Mouse (Mus musculus): Measurements from ENCODE around the gene Zfp319.
"Not testable (repeated sequence)": the region's sequence is repeated elsewhere in the genome, so short reads cannot be mapped to it uniquely, and the experiment has no call there.

Gene Zfp319

GRCm38 (mm10) chr8:95331720-95332436 lies at the start of gene Zfp319, which contains the start of gene Usb1:
TSS of gene Zfp319 (minus strand) at chr8:95331950.
TSS of gene Usb1 (plus strand) at chr8:95332284.
- peak; percentile 89 for DNase-seq

DNA sequence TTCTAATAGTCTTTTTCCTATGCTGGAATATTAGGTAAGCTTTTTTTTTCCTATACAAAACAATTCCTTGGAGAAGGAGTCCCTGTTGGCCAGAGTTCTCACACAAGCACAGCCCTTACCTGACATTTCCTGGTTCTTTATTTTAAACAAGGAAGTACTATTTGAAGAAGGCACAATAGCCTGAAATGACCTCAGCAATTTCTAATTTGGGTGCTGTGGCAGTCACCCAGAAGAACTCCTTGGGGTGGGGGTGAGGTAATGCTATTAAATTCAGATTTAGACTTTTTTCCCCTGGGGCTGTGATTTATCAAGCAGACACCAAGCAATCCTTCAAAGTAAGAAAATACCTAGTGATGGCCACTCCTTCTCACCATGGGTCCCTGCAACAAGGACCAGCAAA lies 49.2 kb upstream of the Zfp319 start:
- DNase-seq: no peak

GRCm38 (mm10) chr8:95378928-95379327 lies 47.2 kb upstream of the Zfp319 start:
- DNase-seq: not testable (repeated sequence)

GRCm38 (mm10) chr8:95377863-95378291 lies 46.1 kb upstream of the Zfp319 start:
- no peak for DNase-seq

- DNase-seq: no peak
Measured at GRCm38 (mm10) chr8:95377101-95377500, 45.4 kb upstream of the Zfp319 start.

GRCm38 (mm10) chr8:95376309-95376999 lies 44.7 kb upstream of the Zfp319 start:
- no peak for DNase-seq

GRCm38 (mm10) chr8:95375374-95375930 lies 43.7 kb upstream of the Zfp319 start:
- DNase-seq: no peak

DNA sequence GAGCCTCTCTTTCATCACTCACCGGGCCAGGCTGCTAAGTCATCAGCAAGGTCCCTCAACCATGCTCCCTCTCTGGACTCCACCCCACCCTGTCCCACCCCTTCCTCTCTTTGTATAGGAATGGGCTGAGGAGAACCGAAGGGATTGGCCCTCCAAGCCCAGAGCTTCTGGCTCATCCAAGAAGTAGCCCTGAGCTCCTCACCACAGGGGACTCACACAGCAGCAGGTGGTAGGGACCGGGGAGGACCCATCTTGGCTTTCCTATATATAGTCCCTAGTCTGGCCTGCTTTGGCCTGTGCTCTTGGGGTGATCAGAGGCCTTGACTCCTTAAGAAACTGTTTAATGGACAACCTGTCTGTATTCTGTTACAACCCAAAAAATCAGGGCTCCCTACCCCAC lies 42.7 kb upstream of the Zfp319 start:
- no peak for DNase-seq

DNA sequence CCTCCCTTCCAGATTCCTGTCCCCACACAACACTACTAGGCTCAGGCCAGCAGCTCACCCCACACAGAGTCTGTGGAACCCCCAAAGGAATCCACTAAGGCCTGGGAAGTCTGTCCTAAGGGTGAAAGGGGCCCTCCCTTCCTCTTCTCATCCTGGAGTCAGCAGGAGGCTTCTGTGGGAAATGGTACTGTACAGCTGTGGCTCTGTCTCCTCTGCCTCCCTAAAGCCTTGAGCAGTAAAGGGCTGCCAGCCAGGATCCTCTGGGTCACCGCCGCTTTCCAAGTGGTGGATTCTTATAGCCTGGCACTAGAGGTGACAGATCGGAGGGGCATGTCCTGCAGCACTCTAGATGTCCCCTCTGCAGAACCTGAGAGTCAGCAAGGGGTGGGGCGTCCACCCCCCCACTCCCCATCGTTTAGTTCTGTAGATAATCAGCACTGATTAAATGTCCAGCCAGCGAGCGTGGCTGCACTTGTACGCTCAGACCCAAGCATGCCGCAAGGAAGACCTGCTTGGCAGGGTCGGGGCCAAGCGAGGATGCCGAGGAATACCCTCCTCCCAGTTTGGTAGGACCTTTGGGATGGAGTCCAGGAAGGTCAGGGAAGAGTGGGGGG lies 41.7 kb upstream of the Zfp319 start:
- DNase-seq: no peak

DNA sequence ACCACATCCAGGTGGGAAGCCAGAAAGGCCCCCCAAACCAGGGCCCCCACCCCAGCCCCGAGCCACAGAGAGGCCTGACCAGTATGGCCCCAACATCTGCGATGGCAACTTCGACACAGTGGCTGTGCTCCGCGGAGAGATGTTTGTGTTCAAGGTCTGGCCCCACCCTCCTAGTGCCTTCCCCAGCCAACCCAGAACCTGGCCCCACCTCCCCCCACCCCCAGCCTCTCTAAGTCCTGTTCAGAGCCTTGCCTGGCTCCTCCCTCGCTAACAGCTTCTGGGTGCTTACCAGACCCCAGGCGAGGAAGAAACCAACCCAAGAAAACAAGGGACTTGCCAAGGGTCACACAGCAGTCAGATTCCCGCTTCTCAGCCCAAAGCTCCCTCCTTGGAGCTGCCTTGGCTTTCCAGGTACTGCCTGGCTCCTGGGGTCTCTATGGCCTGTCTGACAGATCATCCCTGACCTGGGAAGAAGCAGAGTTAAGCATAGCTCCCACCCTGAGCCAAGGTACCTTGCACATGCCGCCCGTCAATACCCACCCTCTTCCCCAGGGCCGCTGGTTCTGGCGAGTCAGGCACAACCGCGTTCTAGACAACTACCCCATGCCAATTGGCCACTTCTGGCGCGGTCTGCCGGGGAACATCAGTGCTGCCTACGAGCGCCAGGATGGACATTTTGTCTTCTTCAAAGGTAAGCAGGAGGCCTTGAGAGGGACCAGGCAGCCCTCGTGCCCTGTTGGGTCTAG lies 38.0 kb upstream of the Zfp319 start:
- DNase-seq: no peak

GRCm38 (mm10) chr8:95363849-95364248 lies 32.1 kb upstream of the Zfp319 start:
- no peak for DNase-seq

DNA sequence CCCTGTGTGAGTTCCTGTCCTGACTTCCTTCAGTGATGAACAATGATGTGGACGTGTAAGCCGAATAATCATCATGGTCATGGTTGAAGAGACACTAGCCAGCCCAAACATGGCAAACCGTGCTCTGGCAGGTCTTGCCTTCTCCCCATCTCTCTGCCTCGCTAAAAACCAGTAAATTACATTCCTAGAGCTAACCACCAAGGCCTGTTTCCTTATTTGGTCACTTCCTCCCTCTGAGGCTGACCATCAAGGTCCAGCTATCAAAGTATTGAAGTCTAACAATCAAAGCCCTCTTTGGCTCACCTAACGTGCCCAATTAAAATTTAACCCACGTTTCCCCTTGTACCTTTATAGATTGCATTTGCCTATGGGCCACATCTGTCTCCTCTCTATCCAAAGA lies 30.5 kb upstream of the Zfp319 start:
- DNase-seq: no peak

- no peak for DNase-seq
Measured at GRCm38 (mm10) chr8:95361016-95361341, 29.2 kb upstream of the Zfp319 start.

DNA sequence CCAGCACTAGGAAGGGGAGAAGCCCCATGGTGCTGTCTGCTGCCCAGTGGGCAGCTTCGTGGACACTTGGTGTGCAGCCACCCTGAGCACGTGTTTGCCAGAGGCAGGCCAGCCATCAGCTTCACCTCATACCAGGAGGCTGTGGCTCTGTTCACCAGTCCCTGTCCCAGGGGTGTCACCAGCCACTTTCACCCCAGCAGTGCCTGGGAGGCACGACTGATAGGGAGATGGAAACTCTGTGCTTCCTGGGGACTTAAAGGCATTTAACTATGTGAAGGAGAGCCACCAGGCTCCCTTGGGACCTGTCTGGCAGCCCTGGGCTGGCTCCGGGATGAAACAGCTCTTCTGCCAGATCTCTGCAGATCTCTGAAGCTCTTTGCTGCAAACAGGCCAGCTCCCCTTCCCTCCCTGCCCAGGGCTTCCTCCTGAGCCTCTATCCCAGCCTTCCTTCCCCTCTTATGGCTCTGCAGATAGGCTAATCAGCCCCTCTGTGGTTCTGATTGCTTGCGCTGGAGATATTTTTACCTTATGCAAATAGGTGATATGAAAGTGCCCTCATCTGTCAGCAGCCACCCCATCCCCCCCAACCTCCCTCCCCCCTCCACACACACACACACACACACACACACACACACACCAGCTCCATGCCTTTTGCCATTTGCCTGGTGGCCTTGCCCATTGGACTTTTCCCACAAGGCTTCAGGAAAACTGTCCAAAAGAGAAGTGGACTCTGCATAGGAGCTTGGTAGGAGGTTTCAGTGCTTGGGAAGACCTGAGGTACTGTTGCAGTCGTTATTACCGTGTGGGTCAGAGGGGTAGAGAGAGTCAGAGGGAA lies 28.6 kb upstream of the Zfp319 start:
- no peak for DNase-seq

GRCm38 (mm10) chr8:95358550-95359411 lies 27.0 kb upstream of the Zfp319 start:
- no peak for DNase-seq

GRCm38 (mm10) chr8:95354606-95355005 lies 22.9 kb upstream of the Zfp319 start:
- no peak for DNase-seq

GRCm38 (mm10) chr8:95352871-95353866 lies 21.4 kb upstream of the Zfp319 start:
- peak; percentile 8 for DNase-seq

DNA sequence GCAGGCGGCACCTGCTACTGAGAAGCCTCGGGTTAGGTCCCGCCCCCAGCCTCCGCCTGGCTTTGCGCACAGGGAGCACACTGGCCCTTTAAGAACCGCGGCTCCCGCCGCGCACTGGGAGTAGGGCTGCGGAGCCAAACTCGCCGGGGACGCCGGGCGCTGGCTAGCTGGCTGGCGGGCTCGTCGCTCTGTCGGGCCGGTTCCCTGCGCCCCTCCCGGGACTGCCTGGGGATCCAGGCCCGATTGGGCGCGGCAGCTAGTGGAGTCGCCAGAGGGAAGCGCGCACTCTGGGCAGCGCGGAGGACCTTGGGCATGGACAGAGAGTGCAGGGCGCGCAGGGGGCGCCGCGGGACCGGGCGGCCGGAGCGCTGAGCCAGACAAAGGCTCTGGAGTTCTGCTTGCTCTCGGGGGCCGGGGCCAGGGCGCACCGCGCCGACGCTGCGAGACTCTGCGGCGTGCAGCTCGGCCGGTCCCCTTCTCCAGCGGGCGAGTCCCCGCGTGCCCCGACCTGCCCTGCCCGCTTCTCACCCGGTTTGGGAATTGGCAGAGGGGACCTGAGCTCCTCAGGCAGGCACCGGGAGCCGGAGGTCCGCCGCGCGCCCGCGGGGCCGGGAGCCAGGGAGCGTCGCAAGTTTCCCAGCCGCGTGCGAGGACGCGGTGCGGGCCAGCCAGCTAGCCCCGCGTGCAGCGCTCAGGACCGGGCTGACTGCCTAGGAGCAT lies 20.6 kb upstream of the Zfp319 start, which contains the start of gene Mmp15:
Mmp15 (plus strand) TSS at position 118 of the 720 bp plus-strand sequence.
- DNase-seq: peak; percentile 8

GRCm38 (mm10) chr8:95351461-95351860 lies 19.7 kb upstream of the Zfp319 start:
- DNase-seq: no peak

Measured in cerebellum, adult 11 months (tissue).